Mouse (Mus musculus) kidney, postnatal 36 days (tissue): ENCODE measurements around the gene Pank4.

ENCODE experiments used
- DNase-seq, 2 experiments: peaks; one replicate each; pipeline ENCODE4 v3.0.0; 2021 to 2022; ENCODE audit warnings: mixed read lengths in 2 of 2

The Pank4 gene

DNA sequence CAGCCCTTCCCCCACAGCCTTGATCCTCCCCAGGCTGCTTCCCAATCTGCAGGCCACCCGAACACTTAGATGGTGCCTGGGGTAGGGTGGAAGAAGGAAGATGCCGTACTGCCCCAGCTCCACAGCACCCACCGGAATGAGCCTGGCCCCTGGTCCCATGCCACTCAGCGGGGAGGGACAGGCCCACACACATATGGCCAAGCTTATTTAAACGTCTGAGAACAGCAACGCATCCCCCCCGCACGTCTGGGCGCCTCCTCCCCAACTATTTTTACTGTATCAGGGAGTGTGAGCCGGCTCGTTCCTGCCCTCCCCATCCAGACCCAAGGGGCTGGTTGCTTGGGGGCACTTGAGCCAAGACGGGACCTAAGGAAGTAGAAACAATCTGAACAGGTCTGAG, 50.9 kb downstream of the Pank4 start:
- no peak for DNase-seq

DNA sequence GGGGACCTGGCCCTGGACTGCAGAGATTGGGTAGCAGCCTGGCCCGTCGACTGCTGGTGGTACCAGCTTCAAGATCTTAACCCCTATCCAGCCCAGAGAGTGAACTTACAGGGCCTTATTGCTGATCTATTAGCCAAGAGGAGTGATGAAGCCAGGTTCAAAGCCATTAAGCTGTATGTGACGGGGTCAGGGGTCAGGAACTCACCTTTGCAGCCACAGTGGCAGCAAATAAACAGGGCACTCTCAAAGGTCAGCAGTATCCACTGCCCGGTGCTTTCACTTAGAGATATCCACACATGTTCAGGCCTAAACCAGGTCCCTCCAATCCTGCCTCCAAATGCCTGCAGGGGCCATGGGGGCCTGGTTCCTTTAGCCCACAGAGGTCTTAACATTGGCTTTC, 51.6 kb downstream of the Pank4 start:
- no peak for DNase-seq

GRCm38 (mm10) chr4:155016807-155017206, 52.9 kb downstream of the Pank4 start:
- DNase-seq: no peak

DNA sequence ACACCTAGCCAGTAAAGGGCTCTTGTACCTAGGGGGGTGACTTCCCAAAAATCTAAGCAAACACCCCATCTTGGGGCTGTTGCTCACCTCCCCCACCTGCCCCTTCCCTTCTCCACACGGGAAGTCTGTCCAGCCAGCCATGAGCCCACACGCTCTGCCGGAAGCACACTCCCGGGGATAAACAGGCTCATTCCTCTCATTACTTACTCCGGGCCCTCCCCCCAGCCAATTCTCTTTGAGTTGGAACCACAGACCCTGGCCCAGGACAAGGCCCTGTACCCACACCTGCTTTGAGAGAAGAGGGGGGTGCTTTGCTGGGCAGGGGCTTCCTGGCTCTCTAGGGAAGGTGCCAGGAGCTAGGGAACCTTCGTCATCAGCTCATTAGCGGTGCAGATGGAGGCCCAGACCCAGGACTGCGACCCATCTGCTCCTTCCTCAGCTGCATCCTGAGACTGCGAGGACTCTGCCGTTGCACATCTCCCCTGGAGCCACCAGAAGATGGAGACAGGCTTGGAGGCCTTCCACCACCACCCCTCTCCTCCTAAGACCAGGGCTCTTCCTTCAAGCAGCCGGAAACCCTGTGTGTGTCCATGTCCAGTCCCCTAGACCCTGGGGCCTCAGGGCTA, 53.4 kb downstream of the Pank4 start:
- no peak for DNase-seq

- DNase-seq: no peak
Measured at GRCm38 (mm10) chr4:155018066-155018465, 54.1 kb downstream of the Pank4 start.

DNA sequence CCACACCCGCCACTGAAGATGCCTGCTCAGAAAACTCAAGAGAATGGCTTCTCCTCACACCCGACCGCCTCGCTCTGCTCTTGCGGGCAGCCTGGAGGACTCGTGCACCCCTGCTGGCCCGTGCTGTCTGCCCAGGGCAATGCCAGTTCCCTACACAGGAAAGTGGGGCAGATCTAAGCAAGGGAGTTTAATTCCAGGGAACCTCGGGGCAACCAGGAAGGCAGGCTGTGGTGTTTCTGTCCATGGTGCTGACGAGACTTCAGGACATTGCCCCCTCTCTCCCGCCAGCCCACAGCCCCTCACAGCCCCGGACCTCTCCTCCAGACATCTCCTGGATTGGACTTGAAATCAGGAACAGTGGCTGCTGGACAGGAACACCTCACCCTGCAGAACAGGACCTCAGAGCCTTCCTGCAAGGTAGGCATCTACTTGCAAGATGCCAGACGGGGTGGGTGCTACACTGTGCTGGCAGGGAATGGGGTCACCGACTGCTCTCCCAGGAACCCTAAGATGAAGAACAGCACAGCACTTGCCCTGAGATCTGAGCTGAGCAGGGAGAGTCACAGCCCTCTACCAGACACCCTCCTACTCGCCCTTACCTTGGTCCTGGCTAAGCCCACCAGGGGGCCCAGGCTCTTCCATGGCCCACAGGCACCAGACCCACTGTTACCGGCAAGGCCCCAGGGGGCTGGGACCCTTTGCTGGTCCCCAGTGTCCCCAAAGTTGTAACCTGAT, 54.8 kb downstream of the Pank4 start:
- DNase-seq: peak; percentile 12 to 65

GRCm38 (mm10) chr4:155019336-155019847, 55.5 kb downstream of the Pank4 start:
- peak in 1 of 2 experiments; percentile 20 for DNase-seq

DNA sequence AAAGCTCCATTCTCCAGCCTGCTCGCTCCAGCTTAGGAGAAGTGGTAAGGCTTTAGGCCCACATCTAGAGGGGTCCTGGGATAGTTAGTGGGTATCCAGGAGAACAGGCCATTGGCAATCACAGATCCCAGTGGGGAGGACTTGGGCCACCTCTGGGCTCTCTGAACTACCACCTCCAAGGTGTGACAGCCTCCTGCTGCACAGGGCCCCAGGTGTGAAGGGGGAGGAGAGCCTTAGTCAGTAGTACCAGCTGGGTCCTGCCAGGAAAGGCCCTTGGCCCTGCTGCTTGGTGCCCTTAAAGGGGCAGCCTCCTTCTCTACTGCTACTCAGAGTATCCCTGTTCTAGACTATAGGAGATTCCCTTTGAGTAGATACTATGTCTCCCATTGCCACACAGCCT, 56.2 kb downstream of the Pank4 start:
- DNase-seq: no peak

GRCm38 (mm10) chr4:155020813-155021212, 56.9 kb downstream of the Pank4 start:
- no peak for DNase-seq

- no peak for DNase-seq
Measured at GRCm38 (mm10) chr4:155022228-155022855, 58.4 kb downstream of the Pank4 start.

- DNase-seq: no peak
Measured at GRCm38 (mm10) chr4:155024170-155025010, 60.5 kb downstream of the Pank4 start.
